Mouse (Mus musculus): ENCODE results near the gene Olfr285. TPM values are rescaled to one million over a fixed set of nuclear protein-coding genes. Genes with fewer than 3 reads are reported as not detected.

Olfr285 gene
- polyA plus RNA-seq (2012; rRNA removed) = not detected in 2 replicates

GRCm38 (mm10) chr15:98317177-98317724, at the start of gene Olfr285:
Gene Olfr285, minus strand, starts transcription at chr15:98317353.

GRCm38 (mm10) chr15:98340887-98341286, 23.7 kb upstream of the Olfr285 start, which contains the start of gene Olfr284:
Gene Olfr284, minus strand, starts transcription at chr15:98340987.

GRCm38 (mm10) chr15:98295628-98296551, 21.3 kb downstream of the Olfr285 start, which contains the start of gene Zfp641:
Gene Zfp641, minus strand, starts transcription at chr15:98296161.

Other genes with a start within 250 kb of the Olfr285 start
- gene Pfkm, start 224.8 kb downstream of the Olfr285 start, polyA plus RNA-seq (2012; rRNA removed) = 97.8 and 98.1 TPM in 2 replicates
- 22.1 and 23.1 TPM in 2 replicates for gene Senp1, start 223.6 kb downstream of the Olfr285 start, polyA plus RNA-seq (2012; rRNA removed)
- 39.6 and 45.8 TPM in 2 replicates for gene Asb8, start 151.7 kb downstream of the Olfr285 start, polyA plus RNA-seq (2012; rRNA removed)
- 31.8 and 34.8 TPM in 2 replicates for gene Ccdc184, start 150.2 kb downstream of the Olfr285 start, polyA plus RNA-seq (2012; rRNA removed)
- gene Olfr288, start 121.8 kb downstream of the Olfr285 start, polyA plus RNA-seq (2012; rRNA removed) = not detected in 2 replicates
- gene Gm44579, start 96.4 kb downstream of the Olfr285 start, polyA plus RNA-seq (2012; rRNA removed) = not detected in 2 replicates
- not detected in 2 replicates for gene Olfr287, start 96.3 kb downstream of the Olfr285 start, polyA plus RNA-seq (2012; rRNA removed)
- gene Olfr286, start 82.9 kb downstream of the Olfr285 start, polyA plus RNA-seq (2012; rRNA removed) = not detected in 2 replicates
- gene H1fnt, start 60.1 kb downstream of the Olfr285 start, polyA plus RNA-seq (2012; rRNA removed) = not detected in 2 replicates
- 8.0 and 9.4 TPM in 2 replicates for gene Zfp641, start 21.2 kb downstream of the Olfr285 start, polyA plus RNA-seq (2012; rRNA removed)
- gene Olfr284, start 23.6 kb upstream of the Olfr285 start, polyA plus RNA-seq (2012; rRNA removed) = not detected in 2 replicates
- not detected in 2 replicates for gene Olfr283, start 63.6 kb upstream of the Olfr285 start, polyA plus RNA-seq (2012; rRNA removed)
- not detected in 2 replicates for gene Olfr282, start 113.9 kb upstream of the Olfr285 start, polyA plus RNA-seq (2012; rRNA removed)
- gene Olfr281, start 135.2 kb upstream of the Olfr285 start, polyA plus RNA-seq (2012; rRNA removed) = not detected in 2 replicates
- not detected in 2 replicates for gene OR5BS1P, start 152.5 kb upstream of the Olfr285 start, polyA plus RNA-seq (2012; rRNA removed)
- not detected in 2 replicates for gene Lalba, start 165.4 kb upstream of the Olfr285 start, polyA plus RNA-seq (2012; rRNA removed)
- gene Olfr279, start 175.0 kb upstream of the Olfr285 start, polyA plus RNA-seq (2012; rRNA removed) = not detected in 2 replicates
- gene Kansl2, start 216.9 kb upstream of the Olfr285 start, polyA plus RNA-seq (2012; rRNA removed) = 117 and 125 TPM in 2 replicates